Mouse (Mus musculus): ENCODE results near the gene Lsm4.
A peak's percentile ranks its signal among the peaks of the same experiment; 100 is the strongest.

Gene Lsm4

DNA sequence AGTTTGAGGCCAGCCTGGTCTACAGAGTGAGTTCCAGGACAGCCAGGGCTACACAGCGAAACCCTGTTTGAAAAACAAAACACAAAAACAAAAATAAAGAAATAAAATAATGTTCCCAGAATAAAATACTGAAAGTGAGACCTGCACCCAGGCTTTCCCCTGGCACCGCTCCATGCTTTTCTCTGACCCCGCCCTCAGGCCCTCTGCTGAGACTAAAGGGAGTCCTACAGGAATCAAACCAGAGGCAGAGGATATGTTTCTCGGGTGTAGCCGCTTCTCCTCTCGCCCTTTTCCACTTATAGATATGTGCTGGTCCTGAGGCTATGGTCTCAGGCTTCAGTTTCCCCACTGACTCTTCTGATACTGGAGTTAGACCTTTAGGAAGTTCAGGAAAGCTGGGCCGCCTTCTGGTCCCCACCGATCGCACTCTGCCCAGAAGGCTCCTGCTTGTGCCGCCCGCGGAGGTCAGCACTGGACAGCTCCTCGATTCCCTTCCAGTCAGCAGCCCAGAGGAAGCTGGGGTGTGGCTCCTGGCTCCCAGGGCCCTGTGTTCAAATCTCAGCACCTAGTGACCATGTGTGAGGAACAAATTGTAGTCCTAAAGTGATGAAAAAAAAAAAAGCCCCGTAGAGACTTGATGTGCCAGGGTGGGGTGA lies 52.9 kb downstream of the Lsm4 start:
- peak; percentile 34 for DNase-seq (ENCODE audit: low read depth, low spot score)

DNA sequence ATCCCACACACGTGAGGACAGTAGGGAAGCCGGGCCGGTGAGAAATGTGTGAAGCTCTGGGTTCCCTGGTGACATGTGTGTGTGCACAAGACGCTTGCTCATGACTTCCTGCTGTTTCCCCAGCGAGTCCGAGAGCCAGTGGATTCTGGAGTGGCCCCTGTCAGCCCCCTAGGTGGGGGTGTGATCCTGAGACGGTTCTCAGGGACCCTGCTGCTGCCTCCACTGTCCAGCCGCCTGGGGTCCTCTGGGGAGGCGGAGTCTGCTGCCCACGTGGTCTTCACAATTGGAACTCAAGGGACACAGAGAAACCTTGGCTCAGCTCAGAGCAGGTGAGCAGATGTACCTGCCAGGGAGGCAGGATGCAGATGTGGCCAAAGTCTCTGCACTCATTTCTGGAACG lies 53.7 kb downstream of the Lsm4 start:
- no peak for DNase-seq (ENCODE audit: low read depth, low spot score)
